Mouse (Mus musculus) thymus, adult 2 months (tissue): ENCODE results near the gene Trp73.

Experiments used
- CTCF ChIP-seq: fragments of 200-500 bp; IDR thresholded peaks from 2 replicates; pipeline ENCODE4 v1.5.1; 2012; ENCODE audit warnings: mild to moderate bottlenecking, control low read depth, low read length, moderate library complexity, borderline replicate concordance; ENCODE audit not compliant: control insufficient read depth, poor library complexity, insufficient read depth; ENCODE audit errors: extremely low read depth
- POLR2A ChIP-seq: fragments of 200-500 bp; IDR thresholded peaks from 2 replicates; pipeline ENCODE4 v1.6.1; 2012; ENCODE audit warnings: mild to moderate bottlenecking, low read length, control low read depth, moderate library complexity; ENCODE audit not compliant: control insufficient read depth, poor library complexity, insufficient read depth; ENCODE audit errors: extremely low read depth

GRCm38 (mm10) chr4:154140182-154140212 lies at the start of gene Trp73:
- no peak for TF ChIP-seq POLR2A
- TF ChIP-seq CTCF = no peak
